Mouse (Mus musculus) kidney, postnatal 0 days (tissue): Measurements from ENCODE around the gene Rpl28. TPM values are rescaled to one million over a fixed set of nuclear protein-coding genes. Genes with fewer than 3 reads are reported as not detected.

Experiments used
- ATAC-seq: fragments of 200-750 bp; cut with Nextera tagmentation; replicated peaks from 2 replicates; pipeline ENCODE4 v1.8.0; 2017; ENCODE audit warnings: low read depth, moderate number of reproducible peaks, moderate TSS enrichment, moderate library complexity; ENCODE audit not compliant: low FRiP score
- DNase-seq: peaks from one replicate; pipeline ENCODE4 v3.0.0-alpha.2; 2016; ENCODE audit warnings: low spot score
- H3K27ac ChIP-seq: fragments of 300-500 bp; sonication (generic); 2 replicates; pipeline ENCODE4 v1.5.1; 2014; ENCODE audit warnings: mild to moderate bottlenecking
- H3K27me3 ChIP-seq: fragments of 300-500 bp; sonication (generic); 2 replicates; pipeline ENCODE4 v1.6.1; 2014; ENCODE audit warnings: low read length, mixed read lengths; ENCODE audit not compliant: insufficient read depth
- H3K36me3 ChIP-seq: fragments of 300-500 bp; sonication (generic); 2 replicates; pipeline ENCODE4 v1.6.1; 2014; ENCODE audit warnings: low read length, mixed read lengths; ENCODE audit not compliant: insufficient read depth
- H3K4me1 ChIP-seq: fragments of 300-500 bp; sonication (generic); replicated peaks from 2 replicates; pipeline ENCODE4 v1.6.1; 2014; ENCODE audit warnings: antibody characterized with exemption, low read length, mixed read lengths; ENCODE audit not compliant: insufficient read depth
- H3K4me2 ChIP-seq: fragments of 300-500 bp; sonication (generic); 2 replicates; pipeline ENCODE4 v1.6.1; 2014; ENCODE audit warnings: mild to moderate bottlenecking, low read length, moderate library complexity, mixed read lengths
- H3K4me3 ChIP-seq: fragments of 300-500 bp; sonication (generic); replicated peaks from 2 replicates; pipeline ENCODE4 v1.5.1; 2014; ENCODE audit warnings: low read depth, low read length
- H3K9ac ChIP-seq: fragments of 300-500 bp; sonication (generic); 2 replicates; pipeline ENCODE4 v1.6.1; 2014; ENCODE audit warnings: low read depth, low read length
- H3K9me3 ChIP-seq: fragments of 300-500 bp; sonication (generic); replicated peaks from 2 replicates; pipeline ENCODE4 v1.6.1; 2016; ENCODE audit warnings: low read length, inconsistent platforms, mixed read lengths
- CTCF ChIP-seq: IDR thresholded peaks from 2 replicates; pipeline ENCODE4 v1.5.1; 2016; ENCODE audit warnings: antibody characterized with exemption, low read depth, mild to moderate bottlenecking, moderate library complexity
- WGBS: fragments of 180-500 bp; shearing (Covaris S2); extraction: QIAGEN DNeasy Blood & Tissue Kit; methylation state at CpG from one replicate; pipeline ENCODE4 v1.1.7; 2014; 5-methylcytosine and 5-hydroxymethylcytosine counted together
- polyA plus RNA-seq: library from polyadenylated mRNA; unstranded; fragments of >200 nt; fragmentation: Nextera tagmentation; extraction: Ambion mirVana; gene quantifications from 2 replicates; pipeline ENCODE4 v1.2.1, GENCODE M21; 2015

The Rpl28 gene
- 453 and 480 TPM in 2 replicates for polyA plus RNA-seq

GRCm38 (mm10) chr7:4792278-4793212 lies at the start of gene Rpl28:
TSS of gene Rpl28 (plus strand) at chr7:4792874.
- DNase-seq (peak; percentile 99), ATAC-seq (peak; percentile 88)
- Histone ChIP-seq H3K4me1 (peaks cover 8% of the 10 kb centered on the region; the same call in 1 of the 2 replicates), H3K27ac (peak within 1 kb of the TSS; percentile 94), H3K4me3 (peak within 1 kb of the TSS; percentile 81), H3K9ac (peak within 1 kb of the TSS; percentile 95), H3K9me3 (no peaks in the 10 kb centered on the region), H3K27me3 (no peaks in the 10 kb centered on the region), H3K36me3 (peaks cover 25% of the 10 kb centered on the region), H3K4me2 (peak within 1 kb of the TSS; percentile 82)
- WGBS = under 1% methylated on average over 54 of the region's 54 CpGs
- TF ChIP-seq CTCF = no peak

GRCm38 (mm10) chr7:4743354-4743753 lies 49.3 kb upstream of the Rpl28 start:
- no peak for ATAC-seq
- Histone ChIP-seq H3K36me3 (peaks cover 7% of the 10 kb centered on the region), H3K4me1 (peaks cover 15% of the 10 kb centered on the region), H3K9ac (no peak overlapping the region), H3K9me3 (no peaks in the 10 kb centered on the region), H3K4me2 (no peak overlapping the region), H3K4me3 (no peak overlapping the region), H3K27ac (no peak overlapping the region), H3K27me3 (no peaks in the 10 kb centered on the region)
- no peak for TF ChIP-seq CTCF
- 60% methylated on average over 2 of the region's 2 CpGs for WGBS
- DNase-seq = peak; percentile 53

DNA sequence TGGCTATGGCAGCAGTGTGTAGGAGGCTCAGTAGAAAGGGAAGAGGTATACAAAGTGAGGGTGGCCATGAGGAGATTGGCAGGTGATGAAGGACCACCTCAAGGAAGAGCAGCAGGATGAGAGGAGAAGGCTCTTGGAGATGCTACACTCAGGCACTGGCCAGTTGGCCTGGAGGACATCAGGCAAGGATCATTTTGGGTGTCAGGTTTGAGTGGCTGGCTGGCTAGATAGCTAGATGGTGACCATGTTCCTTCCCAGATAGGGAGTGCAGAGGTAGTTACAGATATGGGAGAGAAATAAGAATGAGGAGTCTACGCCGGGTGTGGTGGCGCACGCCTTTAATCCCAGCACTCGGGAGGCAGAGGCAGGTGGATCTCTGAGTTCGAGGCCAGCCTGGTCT lies 47.8 kb upstream of the Rpl28 start:
- Histone ChIP-seq H3K27ac (no peak overlapping the region), H3K4me3 (no peak overlapping the region), H3K36me3 (peaks cover 7% of the 10 kb centered on the region), H3K4me2 (no peak overlapping the region), H3K27me3 (no peaks in the 10 kb centered on the region), H3K9ac (no peak overlapping the region), H3K9me3 (no peaks in the 10 kb centered on the region), H3K4me1 (peaks cover 15% of the 10 kb centered on the region)
- WGBS = 96% methylated on average over 6 of the region's 6 CpGs
- no peak for TF ChIP-seq CTCF
- ATAC-seq (no peak), DNase-seq (no peak)

- Histone ChIP-seq H3K27ac (no peak overlapping the region), H3K9ac (no peak overlapping the region), H3K4me3 (no peak overlapping the region), H3K4me1 (peaks cover 13% of the 10 kb centered on the region), H3K9me3 (no peaks in the 10 kb centered on the region), H3K27me3 (no peaks in the 10 kb centered on the region), H3K36me3 (peaks cover 7% of the 10 kb centered on the region), H3K4me2 (no peak overlapping the region)
- no peak for TF ChIP-seq CTCF
- 85% methylated on average over 22 of the region's 22 CpGs for whole genome bisulfite sequencing
- no peak for DNase-seq
- ATAC-seq = no peak
These were observed 46.2 kb upstream of the Rpl28 start for GRCm38 (mm10) chr7:4746326-4746980.

- peaks cover 7% of the 10 kb centered on the region for H3K36me3 ChIP-seq
- no peaks in the 10 kb centered on the region for H3K27me3 ChIP-seq
- TF ChIP-seq CTCF = no peak
- 76% methylated on average over 9 of the region's 9 CpGs for WGBS
- no peak overlapping the region for H3K9ac ChIP-seq
- H3K4me1 ChIP-seq = peaks cover 13% of the 10 kb centered on the region
- ATAC-seq = no peak
- no peaks in the 10 kb centered on the region for H3K9me3 ChIP-seq
- H3K4me3 ChIP-seq = no peak overlapping the region
- no peak overlapping the region for H3K27ac ChIP-seq
- DNase-seq = no peak
- no peak overlapping the region for H3K4me2 ChIP-seq
These were observed 45.3 kb upstream of the Rpl28 start for GRCm38 (mm10) chr7:4747156-4747899.

DNA sequence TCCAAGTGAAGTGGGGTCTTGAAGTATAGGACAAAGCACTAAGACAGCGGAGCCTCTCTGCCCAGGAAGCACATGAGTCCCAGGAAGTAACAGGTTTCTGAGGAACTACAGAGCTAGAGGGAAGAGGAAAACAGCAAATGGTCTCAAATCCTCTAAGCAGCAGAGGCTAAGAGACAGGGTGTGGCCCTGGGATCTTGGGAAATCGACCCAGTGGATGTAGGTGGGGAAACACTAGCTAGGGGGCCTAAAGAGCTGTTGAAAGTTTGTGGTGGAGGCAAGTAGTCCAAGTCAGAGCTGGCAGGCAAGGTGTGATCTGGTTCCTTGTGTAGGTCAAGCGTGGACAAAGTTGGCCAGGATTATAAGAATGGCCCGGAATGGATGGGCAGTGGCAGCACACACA lies 44.4 kb upstream of the Rpl28 start:
- Histone ChIP-seq H3K36me3 (peaks cover 3% of the 10 kb centered on the region), H3K9ac (no peak overlapping the region), H3K4me3 (no peak overlapping the region), H3K27me3 (no peaks in the 10 kb centered on the region), H3K27ac (no peak overlapping the region), H3K4me1 (peaks cover 12% of the 10 kb centered on the region; the same call in 1 of the 2 replicates), H3K9me3 (no peaks in the 10 kb centered on the region), H3K4me2 (no peak overlapping the region)
- WGBS = 71% methylated on average over 4 of the region's 4 CpGs
- ATAC-seq (no peak), DNase-seq (no peak)
- no peak for TF ChIP-seq CTCF
